Mouse (Mus musculus) stomach, postnatal 0 days (tissue): ENCODE measurements around the gene Bach2.

Experiments used
- CTCF ChIP-seq: IDR thresholded peaks from 2 replicates; pipeline ENCODE4 v1.5.1; 2016; ENCODE audit warnings: antibody characterized with exemption, low read depth, mild to moderate bottlenecking, moderate library complexity
- EP300 ChIP-seq: optimal IDR thresholded peaks from 2 replicates; pipeline ENCODE3; 2016; ENCODE audit warnings: antibody characterized with exemption

DNA sequence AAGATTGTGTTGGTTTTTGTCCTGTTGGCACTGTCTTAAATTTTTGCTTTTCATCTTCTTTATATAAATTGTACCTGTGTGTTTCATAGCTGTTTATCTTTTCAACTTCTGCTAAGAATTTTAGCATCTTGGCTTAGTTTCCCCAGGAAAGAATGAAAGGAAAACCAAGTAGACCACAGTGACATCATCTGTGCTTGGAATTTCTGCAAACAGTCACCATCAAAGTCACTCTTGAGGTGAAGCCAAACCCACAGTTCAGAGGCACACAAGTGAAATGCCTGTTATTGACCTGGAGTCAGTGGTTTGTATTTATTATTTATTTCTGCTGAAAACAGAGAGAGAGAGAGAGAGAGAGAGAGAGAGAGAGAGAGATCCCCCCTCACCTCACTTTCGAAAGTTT lies 95.5 kb downstream of the Bach2 start:
- no peak for TF ChIP-seq EP300
- TF ChIP-seq CTCF = no peak
